Mouse (Mus musculus): ENCODE measurements around the gene Rab1a. TPM values are rescaled to one million over a fixed set of nuclear protein-coding genes. Genes with fewer than 3 reads are reported as not detected.
A peak's percentile ranks its signal among the peaks of the same experiment; 100 is the strongest.

Rab1a gene
- polyA plus RNA-seq, 1 experiment, result 75.9 TPM

GRCm38 (mm10) chr11:20187271-20187670 is 14.0 kb upstream of the Rab1a start:
- H3K4me1 ChIP-seq (ENCODE audit: control insufficient read depth, insufficient read depth, low read length), result no peaks in the 10 kb centered on the region
- H3K4me3 ChIP-seq (replicated peaks; ENCODE audit: control insufficient read depth, low read depth, low read length), result no peak overlapping the region
- H3K27ac ChIP-seq (ENCODE audit: control insufficient read depth, insufficient read depth, low read depth, low read length, poor library complexity), result no peak overlapping the region
- no peak for TF ChIP-seq POLR2A (IDR thresholded peaks at IDR 0.05; ENCODE audit: borderline replicate concordance, control insufficient read depth, low read depth, low read length)
- no peak for TF ChIP-seq CTCF (IDR thresholded peaks at IDR 0.05; ENCODE audit: control insufficient read depth, insufficient read depth, low read length)
- WGBS, result 57% methylated on average over 6 of the region's 6 CpGs

GRCm38 (mm10) chr11:20193100-20193736 is 8.0 kb upstream of the Rab1a start:
- TF ChIP-seq POLR2A (IDR thresholded peaks at IDR 0.05; ENCODE audit: borderline replicate concordance, control insufficient read depth, low read depth, low read length) (no peak), CTCF (IDR thresholded peaks at IDR 0.05; ENCODE audit: control insufficient read depth, insufficient read depth, low read length) (no peak)
- Histone ChIP-seq H3K4me3 (replicated peaks; ENCODE audit: control insufficient read depth, low read depth, low read length) (no peak overlapping the region), H3K27ac (ENCODE audit: control insufficient read depth, insufficient read depth, low read depth, low read length, poor library complexity) (no peak overlapping the region), H3K4me1 (ENCODE audit: control insufficient read depth, insufficient read depth, low read length) (peaks cover 3% of the 10 kb centered on the region)
- WGBS, result 3% methylated on average over 4 of the region's 4 CpGs

GRCm38 (mm10) chr11:20201661-20202101 is 449 bp downstream of the Rab1a start:
- Histone ChIP-seq H3K4me1 (ENCODE audit: control insufficient read depth, insufficient read depth, low read length) (no peaks in the 10 kb centered on the region), H3K27ac (ENCODE audit: control insufficient read depth, insufficient read depth, low read depth, low read length, poor library complexity) (peak overlapping the region; percentile 96), H3K4me3 (replicated peaks; ENCODE audit: control insufficient read depth, low read depth, low read length) (peak overlapping the region; percentile 88)
- WGBS, result 2% methylated on average over 40 of the region's 40 CpGs
- TF ChIP-seq CTCF (IDR thresholded peaks at IDR 0.05; ENCODE audit: control insufficient read depth, insufficient read depth, low read length), result no peak
- no peak for TF ChIP-seq POLR2A (IDR thresholded peaks at IDR 0.05; ENCODE audit: borderline replicate concordance, control insufficient read depth, low read depth, low read length)

- Histone ChIP-seq H3K4me3 (replicated peaks; ENCODE audit: control insufficient read depth, low read depth, low read length) (peak overlapping the region; percentile 88), H3K27ac (ENCODE audit: control insufficient read depth, insufficient read depth, low read depth, low read length, poor library complexity) (no peak overlapping the region), H3K4me1 (ENCODE audit: control insufficient read depth, insufficient read depth, low read length) (no peaks in the 10 kb centered on the region)
- 11% methylated on average over 7 of the region's 7 CpGs for WGBS
- TF ChIP-seq CTCF (IDR thresholded peaks at IDR 0.05; ENCODE audit: control insufficient read depth, insufficient read depth, low read length) (no peak), POLR2A (IDR thresholded peaks at IDR 0.05; ENCODE audit: borderline replicate concordance, control insufficient read depth, low read depth, low read length) (no peak)
Observed at GRCm38 (mm10) chr11:20202299-20203011, 1.2 kb downstream of the Rab1a start.

GRCm38 (mm10) chr11:20204321-20204720 is 3.1 kb downstream of the Rab1a start:
- TF ChIP-seq POLR2A (IDR thresholded peaks at IDR 0.05; ENCODE audit: borderline replicate concordance, control insufficient read depth, low read depth, low read length), result no peak
- no peaks in the 10 kb centered on the region for H3K4me1 ChIP-seq (ENCODE audit: control insufficient read depth, insufficient read depth, low read length)
- 46% methylated on average over 2 of the region's 2 CpGs for WGBS
- H3K27ac ChIP-seq (ENCODE audit: control insufficient read depth, insufficient read depth, low read depth, low read length, poor library complexity), result no peak overlapping the region
- no peak overlapping the region for H3K4me3 ChIP-seq (replicated peaks; ENCODE audit: control insufficient read depth, low read depth, low read length)

GRCm38 (mm10) chr11:20204870-20205446 is 3.7 kb downstream of the Rab1a start:
- TF ChIP-seq CTCF (IDR thresholded peaks at IDR 0.05; ENCODE audit: control insufficient read depth, insufficient read depth, low read length), result no peak
- no peak for TF ChIP-seq POLR2A (IDR thresholded peaks at IDR 0.05; ENCODE audit: borderline replicate concordance, control insufficient read depth, low read depth, low read length)
- no peak overlapping the region for H3K4me3 ChIP-seq (replicated peaks; ENCODE audit: control insufficient read depth, low read depth, low read length)
- H3K4me1 ChIP-seq (ENCODE audit: control insufficient read depth, insufficient read depth, low read length), result no peaks in the 10 kb centered on the region
- no peak overlapping the region for H3K27ac ChIP-seq (ENCODE audit: control insufficient read depth, insufficient read depth, low read depth, low read length, poor library complexity)
- WGBS, result 68% methylated on average over 9 of the region's 9 CpGs

- WGBS, result 77% methylated on average over 4 of the region's 4 CpGs
- TF ChIP-seq CTCF (IDR thresholded peaks at IDR 0.05; ENCODE audit: control insufficient read depth, insufficient read depth, low read length), result no peak
- TF ChIP-seq POLR2A (IDR thresholded peaks at IDR 0.05; ENCODE audit: borderline replicate concordance, control insufficient read depth, low read depth, low read length), result no peak
- Histone ChIP-seq H3K4me1 (ENCODE audit: control insufficient read depth, insufficient read depth, low read length) (no peaks in the 10 kb centered on the region), H3K27ac (ENCODE audit: control insufficient read depth, insufficient read depth, low read depth, low read length, poor library complexity) (no peak overlapping the region), H3K4me3 (replicated peaks; ENCODE audit: control insufficient read depth, low read depth, low read length) (no peak overlapping the region)
Observed at GRCm38 (mm10) chr11:20205538-20205937, 4.3 kb downstream of the Rab1a start.

- H3K27ac ChIP-seq (ENCODE audit: control insufficient read depth, insufficient read depth, low read depth, low read length, poor library complexity), result no peak overlapping the region
- peaks cover 2% of the 10 kb centered on the region for H3K4me1 ChIP-seq (ENCODE audit: control insufficient read depth, insufficient read depth, low read length)
- H3K4me3 ChIP-seq (replicated peaks; ENCODE audit: control insufficient read depth, low read depth, low read length), result no peak overlapping the region
- TF ChIP-seq POLR2A (IDR thresholded peaks at IDR 0.05; ENCODE audit: borderline replicate concordance, control insufficient read depth, low read depth, low read length), result no peak
- TF ChIP-seq CTCF (IDR thresholded peaks at IDR 0.05; ENCODE audit: control insufficient read depth, insufficient read depth, low read length), result no peak
- WGBS, result 34% methylated on average over 2 of the region's 2 CpGs
Observed at GRCm38 (mm10) chr11:20206626-20207223, 5.5 kb downstream of the Rab1a start.
